ENCODE assay signal across 8 mouse cellular contexts in genomic region chr5:111408470-111409105, GRCm38 (mm10). TPM values are rescaled to one million over a fixed set of nuclear protein-coding genes. Genes with fewer than 3 reads are reported as not detected.
DNase-seq lines count a peak whose midpoint lies in the region; ATAC-seq lines count a peak whose summit lies in the region.

No protein-coding gene starts in this region.

- no peak overlapping the region for H3K4me3 ChIP-seq in lung, embryonic 15.5 days

- peak overlapping the region; percentile 38 for H3K4me2 ChIP-seq in lung, embryonic 15.5 days

- H3K9ac ChIP-seq in lung, embryonic 15.5 days = no peak overlapping the region

- intact Hi-C loops in heart, postnatal 10 days (cut with DNase I) = no loop called here

- peaks cover 20% of the 10 kb centered on the region for H3K4me1 ChIP-seq in lung, embryonic 15.5 days

- no peaks in the 10 kb centered on the region for H3K36me3 ChIP-seq in lung, embryonic 15.5 days

- DNase-seq in retina, postnatal 1 day = peak; percentile 18
- DNase-seq in retina, embryonic 14.5 days (ENCODE audit: low spot score) = no peak
- DNase-seq in heart, postnatal 10 days = peak; percentile 64 to 65
- peak; percentile 61 for DNase-seq in yolk sac, embryonic 10.5 days (ENCODE audit: low spot score)
- no peak for DNase-seq in right cerebral cortex, postnatal 10 days (ENCODE audit: low spot score in 2 of 2)
- no peak for DNase-seq in kidney, postnatal 14 days

- 0 out of 2 replicates have a peak, but pooled peaks cover 3% of the 10 kb centered on the region for H3K27me3 ChIP-seq in lung, embryonic 15.5 days

- no peaks in the 10 kb centered on the region for H3K9me3 ChIP-seq in lung, embryonic 15.5 days

- 13% methylated on average over 14 of the region's 14 CpGs for WGBS in lung, embryonic 15.5 days

- H3K27ac ChIP-seq in lung, embryonic 15.5 days = peak overlapping the region; percentile 83

- ATAC-seq in lung, embryonic 15.5 days (ENCODE audit: borderline replicate concordance, extremely low read depth, low FRiP score, low TSS enrichment) = peak; percentile 58; the same call in 1 of the 2 replicates
- ATAC-seq in megakaryocyte progenitor cell, adult 5-6 weeks (replicated peaks; ENCODE audit: poor library complexity) = no peak

RNA-seq across cellular contexts. Expression of gene Mn1, which starts 8.6 kb away (rescaled TPM):
- 10 to 100 TPM; 17.5 to 18.9 TPM for total RNA-seq in heart, postnatal 10 days (2021)
- polyA plus RNA-seq in lung, embryonic 15.5 days (2015; fragmentation: Nextera tagmentation; extraction: Ambion mirVana) = 7.8 and 9.0 TPM in 2 replicates
- 0.05 and 0.59 TPM in 2 replicates for total RNA-seq in megakaryocyte progenitor cell, adult 5-6 weeks (2015)
- total RNA-seq in megakaryocyte progenitor cell, adult 5-6 weeks (2017) = 0.04 and 0.51 TPM in 2 replicates

Comparison
In these comparisons a context has a peak if more than half of its experiments do, and no peak if none do; other contexts are left out.
1. DNase-seq: peak in retina, postnatal 1 day (single experiment), heart, postnatal 10 days (2 of 2) and yolk sac, embryonic 10.5 days (single experiment); none in retina, embryonic 14.5 days (single experiment), right cerebral cortex, postnatal 10 days (0 of 2) and kidney, postnatal 14 days (single experiment).
2. RNA of gene Mn1, which starts 8.6 kb away (total RNA-seq): 17.5 to 18.9 TPM in heart, postnatal 10 days; 0.04 to 0.59 TPM in megakaryocyte progenitor cell, adult 5-6 weeks; every median in the first group is over 10 times any median in the second.